ENCODE assay signal across 25 mouse cellular contexts in genomic region chr2:65075431-65075830, GRCm38 (mm10). TPM values are rescaled to one million over a fixed set of nuclear protein-coding genes. Genes with fewer than 3 reads are reported as not detected.
DNase-seq lines count a peak whose midpoint lies in the region; ATAC-seq and TF ChIP-seq lines count a peak whose summit lies in the region.
"Had no signal": no experiment of that assay in that cellular context is flagged by ENCODE, and none has a peak within 500 bp of the region (broad histone marks: within the 10 kb centered on the region; RNA-seq: fewer than 3 reads in every experiment).

No protein-coding gene starts in this region.

- H3K36me3 ChIP-seq in kidney, postnatal 0 days (ENCODE audit: insufficient read depth, low read length) = no peaks in the 10 kb centered on the region
- H3K36me3 ChIP-seq in midbrain, embryonic 16.5 days (ENCODE audit: control insufficient read depth, insufficient read depth, low read length) = no peaks in the 10 kb centered on the region
- no peaks in the 10 kb centered on the region for H3K36me3 ChIP-seq in heart, embryonic 11.5 days (ENCODE audit: control insufficient read depth, insufficient read depth, low read length)
- H3K36me3 ChIP-seq: forebrain, embryonic 15.5 days; heart, embryonic 15.5 days; limb, embryonic 10.5 days; liver, embryonic 15.5 days; lung, embryonic 15.5 days; neural tube, embryonic 15.5 days had no signal

- no peaks in the 10 kb centered on the region for H3K4me1 ChIP-seq in kidney, postnatal 0 days (replicated peaks; ENCODE audit: insufficient read depth, low read length)
- H3K4me1 ChIP-seq in embryonic fibroblast, embryonic 13.5 days (ENCODE audit: control insufficient read depth, insufficient read depth, low read length) = peaks cover 3% of the 10 kb centered on the region; the same call in 1 of the 2 replicates
- no peaks in the 10 kb centered on the region for H3K4me1 ChIP-seq in midbrain, embryonic 16.5 days (ENCODE audit: control insufficient read depth, insufficient read depth, low read length)
- H3K4me1 ChIP-seq in heart, embryonic 11.5 days (ENCODE audit: control insufficient read depth, insufficient read depth, low read length) = no peaks in the 10 kb centered on the region
- H3K4me1 ChIP-seq: forebrain, embryonic 15.5 days; limb, embryonic 10.5 days; liver, embryonic 15.5 days; lung, embryonic 15.5 days; megakaryocyte, embryonic 14.5 days; neural tube, embryonic 15.5 days had no signal

- no peak overlapping the region for H3K4me2 ChIP-seq in kidney, postnatal 0 days (ENCODE audit: low read length)
- H3K4me2 ChIP-seq in midbrain, embryonic 16.5 days (ENCODE audit: low read length) = no peak overlapping the region
- H3K4me2 ChIP-seq in heart, embryonic 11.5 days = no peak overlapping the region
- H3K4me2 ChIP-seq: forebrain, embryonic 15.5 days; heart, embryonic 15.5 days; liver, embryonic 15.5 days; lung, embryonic 15.5 days; neural tube, embryonic 15.5 days had no signal

- 68% methylated on average over 4 of the region's 4 CpGs for WGBS in kidney, postnatal 0 days
- WGBS in midbrain, embryonic 16.5 days = 65% methylated on average over 4 of the region's 4 CpGs
- 73% methylated on average over 4 of the region's 4 CpGs for WGBS in heart, embryonic 11.5 days (ENCODE audit: insufficient replicate concordance)

- no peaks in the 10 kb centered on the region for H3K27me3 ChIP-seq in kidney, postnatal 0 days (ENCODE audit: insufficient read depth, low read length)
- no peaks in the 10 kb centered on the region for H3K27me3 ChIP-seq in midbrain, embryonic 16.5 days (ENCODE audit: control insufficient read depth, insufficient read depth, low read depth, low read length)
- no peaks in the 10 kb centered on the region for H3K27me3 ChIP-seq in heart, embryonic 11.5 days (ENCODE audit: control insufficient read depth, insufficient read depth, low read length)
- H3K27me3 ChIP-seq: forebrain, embryonic 15.5 days; heart, embryonic 15.5 days; liver, embryonic 15.5 days; lung, embryonic 15.5 days; megakaryocyte, embryonic 14.5 days; neural tube, embryonic 15.5 days had no signal

- H3K9me3 ChIP-seq in kidney, postnatal 0 days (replicated peaks; ENCODE audit: low read length) = no peaks in the 10 kb centered on the region
- H3K9me3 ChIP-seq in midbrain, embryonic 16.5 days (replicated peaks; ENCODE audit: control insufficient read depth, low read length, poor library complexity, severe bottlenecking) = no peaks in the 10 kb centered on the region
- no peaks in the 10 kb centered on the region for H3K9me3 ChIP-seq in heart, embryonic 11.5 days (replicated peaks; ENCODE audit: control insufficient read depth, low read length)
- H3K9me3 ChIP-seq: forebrain, embryonic 15.5 days; heart, embryonic 15.5 days; limb, embryonic 10.5 days; liver, embryonic 15.5 days; lung, embryonic 15.5 days; megakaryocyte, embryonic 14.5 days; neural tube, embryonic 15.5 days had no signal

- H3K27ac ChIP-seq in kidney, postnatal 0 days = no peak overlapping the region
- peak overlapping the region; percentile 82; the same call in 1 of the 2 replicates for H3K27ac ChIP-seq in embryonic fibroblast, embryonic 13.5 days (ENCODE audit: insufficient read depth, low read length)
- H3K27ac ChIP-seq in midbrain, embryonic 16.5 days (ENCODE audit: low read length) = peak overlapping the region; percentile 47; the same call in 1 of the 2 replicates
- no peak overlapping the region for H3K27ac ChIP-seq in heart, embryonic 11.5 days (ENCODE audit: low read depth, low read length)
- H3K27ac ChIP-seq: forebrain, embryonic 15.5 days; heart, embryonic 15.5 days; limb, embryonic 10.5 days; liver, embryonic 15.5 days; lung, embryonic 15.5 days; neural tube, embryonic 15.5 days had no signal

- DNase-seq in embryo, embryonic 11 days = peak; percentile 8
- no peak for DNase-seq in embryo, embryonic 10 days (ENCODE audit: low spot score)
- DNase-seq in kidney, postnatal 0 days (ENCODE audit: low spot score) = peak; percentile 51
- no peak for DNase-seq in kidney, adult 18-20 months
- no peak for DNase-seq in neural tube, embryonic 10.5 days (ENCODE audit: extremely low spot score, low spot score)
- DNase-seq: adrenal gland, postnatal 10 days; cerebellum, adult 9-10 months; gastrocnemius, postnatal 25 days; heart, postnatal 36 days; kidney, adult 11 months; kidney, postnatal 10 days; liver; lung, postnatal 36 days; thymus, postnatal 14 days had no signal

- ATAC-seq in kidney, postnatal 0 days (replicated peaks; ENCODE audit: low FRiP score, low read depth) = no peak
- ATAC-seq in midbrain, embryonic 16.5 days = peak; percentile 72; the same call in 1 of the 2 replicates
- no peak for ATAC-seq in heart, embryonic 11.5 days (replicated peaks; ENCODE audit: insufficient number of reproducible peaks, low FRiP score, low TSS enrichment)
- ATAC-seq: forebrain, embryonic 15.5 days had no signal

- no peak overlapping the region for H3K4me3 ChIP-seq in kidney, postnatal 0 days (replicated peaks; ENCODE audit: low read depth, low read length)
- H3K4me3 ChIP-seq in embryonic fibroblast, embryonic 13.5 days (ENCODE audit: insufficient read depth, low read length) = no peak overlapping the region
- no peak overlapping the region for H3K4me3 ChIP-seq in midbrain, embryonic 16.5 days (ENCODE audit: low read depth, low read length)
- H3K4me3 ChIP-seq in heart, embryonic 11.5 days (ENCODE audit: low read depth, low read length) = no peak overlapping the region
- H3K4me3 ChIP-seq: erythroblast, embryonic 14.5 days; forebrain, embryonic 15.5 days; heart, embryonic 15.5 days; limb, embryonic 10.5 days; liver, embryonic 15.5 days; lung, embryonic 15.5 days; megakaryocyte, embryonic 14.5 days; neural tube, embryonic 15.5 days had no signal

- no peak for TF ChIP-seq POLR2A in embryonic fibroblast, embryonic 13.5 days (IDR thresholded peaks at IDR 0.05; ENCODE audit: low read depth, low read length)

- no peak overlapping the region for H3K9ac ChIP-seq in kidney, postnatal 0 days (ENCODE audit: low read depth, low read length)
- no peak overlapping the region for H3K9ac ChIP-seq in midbrain, embryonic 16.5 days (ENCODE audit: low read depth, low read length)
- H3K9ac ChIP-seq in heart, embryonic 11.5 days (ENCODE audit: low read depth, low read length) = no peak overlapping the region
- H3K9ac ChIP-seq: forebrain, embryonic 15.5 days; heart, embryonic 15.5 days; liver, embryonic 15.5 days; lung, embryonic 15.5 days; neural tube, embryonic 15.5 days had no signal

- no peak for TF ChIP-seq CTCF in kidney, postnatal 0 days (IDR thresholded peaks at IDR 0.05; ENCODE audit: low read depth)
- no peak for TF ChIP-seq CTCF in embryonic fibroblast, embryonic 13.5 days (IDR thresholded peaks at IDR 0.05; ENCODE audit: borderline replicate concordance, insufficient read depth, low read length)

RNA-seq across cellular contexts. Expression of gene Grb14, which starts 50.6 kb away (rescaled TPM):
- polyA plus RNA-seq in kidney, postnatal 0 days (2015; fragmentation: Nextera tagmentation; extraction: Ambion mirVana) = 33.3 and 34.0 TPM in 2 replicates
- 49.7 and 123 TPM in 2 replicates for polyA plus RNA-seq in embryonic fibroblast, embryonic 13.5 days (2011; ENCODE audit: insufficient read length, low read depth, missing spikeins)
- 35.8 and 37.3 TPM in 2 replicates for polyA plus RNA-seq in midbrain, embryonic 16.5 days (2015; fragmentation: Nextera tagmentation; extraction: Ambion mirVana)
- polyA plus RNA-seq in heart, embryonic 11.5 days (2014; fragmentation: Nextera tagmentation; extraction: Ambion mirVana) = 60.7 and 62.9 TPM in 2 replicates

Comparison
In these comparisons a context has a peak if more than half of its experiments do, and no peak if none do; other contexts are left out.
1. DNase-seq: peak in embryo, embryonic 11 days (single experiment) and kidney, postnatal 0 days (single experiment); none in embryo, embryonic 10 days (single experiment), kidney, adult 18-20 months (single experiment) and neural tube, embryonic 10.5 days (single experiment).
2. H3K27ac ChIP-seq: peak in embryonic fibroblast, embryonic 13.5 days (single experiment) and midbrain, embryonic 16.5 days (single experiment); none in kidney, postnatal 0 days (single experiment) and heart, embryonic 11.5 days (single experiment).